Mouse (Mus musculus): ENCODE results near the gene Fam227a. TPM values are rescaled to one million over a fixed set of nuclear protein-coding genes. Genes with fewer than 3 reads are reported as not detected.

The Fam227a gene
- polyA plus RNA-seq, 2 experiments: 1.3 to 7.9 TPM

GRCm38 (mm10) chr15:79617135-79617534 is 41.6 kb downstream of the Fam227a start:
- Histone ChIP-seq H3K9me3 (ENCODE audit: control insufficient read depth, low read length) (no peaks in the 10 kb centered on the region), H3K4me1 (ENCODE audit: control insufficient read depth, insufficient read depth, low read length) (no peaks in the 10 kb centered on the region), H3K27ac (replicated peaks; ENCODE audit: low read depth, low read length) (no peak overlapping the region), H3K9ac (ENCODE audit: low read depth, low read length, severe bottlenecking) (no peak overlapping the region), H3K27me3 (ENCODE audit: control insufficient read depth, insufficient read depth, low read length) (no peaks in the 10 kb centered on the region), H3K36me3 (ENCODE audit: control insufficient read depth, insufficient read depth, low read length) (peaks cover 20% of the 10 kb centered on the region), H3K4me2 (replicated peaks; ENCODE audit: low read depth, low read length, severe bottlenecking) (no peak overlapping the region), H3K4me3 (replicated peaks; ENCODE audit: low read length) (no peak overlapping the region)
- 79% methylated on average over 11 of the region's 11 CpGs for WGBS
- ATAC-seq (ENCODE audit: low FRiP score, low read depth) (no peak), DNase-seq (ENCODE audit: low spot score) (no peak)
- no peak for TF ChIP-seq POLR2A (IDR thresholded peaks at IDR 0.05; ENCODE audit: borderline replicate concordance, extremely low read depth, insufficient read depth, insufficient read length)

- no peak overlapping the region for H3K4me3 ChIP-seq (replicated peaks; ENCODE audit: low read length)
- no peak overlapping the region for H3K9ac ChIP-seq (ENCODE audit: low read depth, low read length, severe bottlenecking)
- H3K4me2 ChIP-seq (replicated peaks; ENCODE audit: low read depth, low read length, severe bottlenecking): no peak overlapping the region
- no peaks in the 10 kb centered on the region for H3K4me1 ChIP-seq (ENCODE audit: control insufficient read depth, insufficient read depth, low read length)
- no peak for ATAC-seq (ENCODE audit: low FRiP score, low read depth)
- TF ChIP-seq POLR2A (IDR thresholded peaks at IDR 0.05; ENCODE audit: borderline replicate concordance, extremely low read depth, insufficient read depth, insufficient read length): no peak
- H3K9me3 ChIP-seq (ENCODE audit: control insufficient read depth, low read length): no peaks in the 10 kb centered on the region
- no peaks in the 10 kb centered on the region for H3K27me3 ChIP-seq (ENCODE audit: control insufficient read depth, insufficient read depth, low read length)
- H3K27ac ChIP-seq (replicated peaks; ENCODE audit: low read depth, low read length): no peak overlapping the region
- DNase-seq (ENCODE audit: low spot score): no peak
- peaks cover 21% of the 10 kb centered on the region for H3K36me3 ChIP-seq (ENCODE audit: control insufficient read depth, insufficient read depth, low read length)
- 85% methylated on average over 5 of the region's 5 CpGs for WGBS
Measured at GRCm38 (mm10) chr15:79616729-79617128, 42.0 kb downstream of the Fam227a start.

GRCm38 (mm10) chr15:79615501-79615900 is 43.3 kb downstream of the Fam227a start:
- ATAC-seq (ENCODE audit: low FRiP score, low read depth): no peak
- no peak for TF ChIP-seq POLR2A (IDR thresholded peaks at IDR 0.05; ENCODE audit: borderline replicate concordance, extremely low read depth, insufficient read depth, insufficient read length)
- DNase-seq (ENCODE audit: low spot score): no peak
- Histone ChIP-seq H3K4me3 (replicated peaks; ENCODE audit: low read length) (no peak overlapping the region), H3K27me3 (ENCODE audit: control insufficient read depth, insufficient read depth, low read length) (no peaks in the 10 kb centered on the region), H3K9ac (ENCODE audit: low read depth, low read length, severe bottlenecking) (no peak overlapping the region), H3K27ac (replicated peaks; ENCODE audit: low read depth, low read length) (no peak overlapping the region), H3K4me2 (replicated peaks; ENCODE audit: low read depth, low read length, severe bottlenecking) (no peak overlapping the region), H3K4me1 (ENCODE audit: control insufficient read depth, insufficient read depth, low read length) (no peaks in the 10 kb centered on the region), H3K36me3 (ENCODE audit: control insufficient read depth, insufficient read depth, low read length) (peaks cover 23% of the 10 kb centered on the region), H3K9me3 (ENCODE audit: control insufficient read depth, low read length) (no peaks in the 10 kb centered on the region)
- 66% methylated on average over 7 of the region's 7 CpGs for WGBS

GRCm38 (mm10) chr15:79609226-79609625 is 49.5 kb downstream of the Fam227a start:
- H3K9me3 ChIP-seq (ENCODE audit: control insufficient read depth, low read length): peaks cover 3% of the 10 kb centered on the region; the same call in 1 of the 2 replicates
- no peak overlapping the region for H3K4me2 ChIP-seq (replicated peaks; ENCODE audit: low read depth, low read length, severe bottlenecking)
- TF ChIP-seq POLR2A (IDR thresholded peaks at IDR 0.05; ENCODE audit: borderline replicate concordance, extremely low read depth, insufficient read depth, insufficient read length): no peak
- WGBS: 96% methylated on average over 2 of the region's 2 CpGs
- no peak overlapping the region for H3K4me3 ChIP-seq (replicated peaks; ENCODE audit: low read length)
- H3K27ac ChIP-seq (replicated peaks; ENCODE audit: low read depth, low read length): no peak overlapping the region
- H3K27me3 ChIP-seq (ENCODE audit: control insufficient read depth, insufficient read depth, low read length): 0 out of 2 replicates have a peak, but pooled peaks cover 5% of the 10 kb centered on the region
- H3K36me3 ChIP-seq (ENCODE audit: control insufficient read depth, insufficient read depth, low read length): peaks cover 7% of the 10 kb centered on the region
- ATAC-seq (ENCODE audit: low FRiP score, low read depth): no peak
- H3K9ac ChIP-seq (ENCODE audit: low read depth, low read length, severe bottlenecking): no peak overlapping the region
- no peak for DNase-seq (ENCODE audit: low spot score)
- peaks cover 4% of the 10 kb centered on the region; the same call in 1 of the 2 replicates for H3K4me1 ChIP-seq (ENCODE audit: control insufficient read depth, insufficient read depth, low read length)

- no peak for DNase-seq (ENCODE audit: low spot score)
- Histone ChIP-seq H3K4me1 (ENCODE audit: control insufficient read depth, insufficient read depth, low read length) (peaks cover 4% of the 10 kb centered on the region; the same call in 1 of the 2 replicates), H3K27ac (replicated peaks; ENCODE audit: low read depth, low read length) (no peak overlapping the region), H3K36me3 (ENCODE audit: control insufficient read depth, insufficient read depth, low read length) (peaks cover 7% of the 10 kb centered on the region; the same call in 1 of the 2 replicates), H3K4me2 (replicated peaks; ENCODE audit: low read depth, low read length, severe bottlenecking) (no peak overlapping the region), H3K4me3 (replicated peaks; ENCODE audit: low read length) (no peak overlapping the region), H3K9me3 (ENCODE audit: control insufficient read depth, low read length) (peaks cover 3% of the 10 kb centered on the region; the same call in 1 of the 2 replicates), H3K27me3 (ENCODE audit: control insufficient read depth, insufficient read depth, low read length) (0 out of 2 replicates have a peak, but pooled peaks cover 5% of the 10 kb centered on the region), H3K9ac (ENCODE audit: low read depth, low read length, severe bottlenecking) (no peak overlapping the region)
- 75% methylated on average over 7 of the region's 7 CpGs for WGBS
- no peak for ATAC-seq (ENCODE audit: low FRiP score, low read depth)
- TF ChIP-seq POLR2A (IDR thresholded peaks at IDR 0.05; ENCODE audit: borderline replicate concordance, extremely low read depth, insufficient read depth, insufficient read length): no peak
Measured at GRCm38 (mm10) chr15:79608214-79608613, 50.5 kb downstream of the Fam227a start.
